ENCODE assay signal across 22 mouse cellular contexts in the genomic region with DNA sequence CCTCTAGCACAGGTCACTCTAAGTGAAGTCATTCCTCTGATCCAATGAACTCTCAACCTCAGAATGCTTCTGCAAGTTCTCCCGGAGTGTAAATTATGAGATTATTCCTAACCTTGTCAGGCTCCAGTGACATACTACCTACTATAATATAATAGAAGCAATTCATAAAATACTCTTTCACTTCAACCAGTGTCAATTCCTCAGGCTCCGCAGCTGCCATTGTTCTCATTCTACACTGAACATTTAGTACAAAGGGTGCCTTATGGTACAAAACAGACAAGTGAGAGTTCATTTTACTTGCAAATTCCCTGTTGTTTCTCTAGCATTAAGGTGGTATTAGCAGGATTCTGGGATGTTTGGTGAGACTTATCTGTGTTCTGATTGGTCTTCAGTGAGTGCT.
DNase-seq lines count a peak whose midpoint lies in the region; ATAC-seq and TF ChIP-seq lines count a peak whose summit lies in the region.
"Had no signal": no experiment of that assay in that cellular context is flagged by ENCODE, and none has a peak within 500 bp of the region (broad histone marks: within the 10 kb centered on the region; RNA-seq: fewer than 3 reads in every experiment).

No protein-coding gene starts in this region.

- H3K4me2 ChIP-seq in forebrain, embryonic 14.5 days (ENCODE audit: low read length), result no peak overlapping the region
- H3K4me2 ChIP-seq in neural tube, embryonic 12.5 days (replicated peaks), result no peak overlapping the region
- H3K4me2 ChIP-seq in neural tube, embryonic 15.5 days, result no peak overlapping the region
- no peak overlapping the region for H3K4me2 ChIP-seq in forebrain, embryonic 16.5 days (ENCODE audit: low read length)
- H3K4me2 ChIP-seq: heart, embryonic 12.5 days; hindbrain, embryonic 15.5 days had no signal

- no peak for TF ChIP-seq CTCF in cerebellum, adult 2 months (IDR thresholded peaks at IDR 0.05; ENCODE audit: borderline replicate concordance, insufficient read depth, low read depth, low read length)

- H3K9ac ChIP-seq in forebrain, embryonic 14.5 days (ENCODE audit: low read length), result no peak overlapping the region
- H3K9ac ChIP-seq in neural tube, embryonic 12.5 days, result no peak overlapping the region
- H3K9ac ChIP-seq in neural tube, embryonic 15.5 days (replicated peaks), result no peak overlapping the region
- no peak overlapping the region for H3K9ac ChIP-seq in forebrain, embryonic 16.5 days (replicated peaks; ENCODE audit: low read depth, low read length)
- H3K9ac ChIP-seq: heart, embryonic 12.5 days; hindbrain, embryonic 15.5 days had no signal

- no peak overlapping the region for H3K27ac ChIP-seq in forebrain, embryonic 14.5 days (ENCODE audit: low read depth, low read length)
- H3K27ac ChIP-seq in forebrain, embryonic 10.5 days, result no peak overlapping the region
- H3K27ac ChIP-seq in neural tube, embryonic 12.5 days, result no peak overlapping the region
- H3K27ac ChIP-seq in neural tube, embryonic 15.5 days (replicated peaks), result no peak overlapping the region
- H3K27ac ChIP-seq in forebrain, embryonic 16.5 days (ENCODE audit: low read length), result no peak overlapping the region
- H3K27ac ChIP-seq in cerebellum, adult 2 months (ENCODE audit: insufficient read depth, low read length), result no peak overlapping the region
- H3K27ac ChIP-seq: embryonic facial prominence, embryonic 10.5 days; gastrocnemius, adult 2 months; hindbrain, embryonic 10.5 days; hindbrain, embryonic 15.5 days had no signal

- H3K4me1 ChIP-seq in forebrain, embryonic 14.5 days (ENCODE audit: control insufficient read depth, insufficient read depth, low read length), result no peaks in the 10 kb centered on the region
- no peaks in the 10 kb centered on the region for H3K4me1 ChIP-seq in forebrain, embryonic 10.5 days
- no peaks in the 10 kb centered on the region for H3K4me1 ChIP-seq in neural tube, embryonic 12.5 days
- H3K4me1 ChIP-seq in neural tube, embryonic 15.5 days, result no peaks in the 10 kb centered on the region
- no peaks in the 10 kb centered on the region for H3K4me1 ChIP-seq in forebrain, embryonic 16.5 days (replicated peaks; ENCODE audit: control insufficient read depth, insufficient read depth, low read length)
- no peaks in the 10 kb centered on the region for H3K4me1 ChIP-seq in cerebellum, adult 2 months (ENCODE audit: control insufficient read depth, insufficient read depth, low read length)
- H3K4me1 ChIP-seq: embryonic facial prominence, embryonic 10.5 days; heart, embryonic 12.5 days; hindbrain, embryonic 10.5 days; hindbrain, embryonic 15.5 days had no signal

- H3K9me3 ChIP-seq in forebrain, embryonic 14.5 days (replicated peaks; ENCODE audit: control insufficient read depth, low read length), result no peaks in the 10 kb centered on the region
- H3K9me3 ChIP-seq in forebrain, embryonic 10.5 days, result no peaks in the 10 kb centered on the region
- H3K9me3 ChIP-seq in neural tube, embryonic 12.5 days, result no peaks in the 10 kb centered on the region
- H3K9me3 ChIP-seq in neural tube, embryonic 15.5 days (replicated peaks), result no peaks in the 10 kb centered on the region
- H3K9me3 ChIP-seq in forebrain, embryonic 16.5 days (ENCODE audit: control insufficient read depth, low read length), result no peaks in the 10 kb centered on the region
- H3K9me3 ChIP-seq: embryonic facial prominence, embryonic 10.5 days; heart, embryonic 12.5 days; hindbrain, embryonic 10.5 days; hindbrain, embryonic 15.5 days had no signal

- WGBS in forebrain, embryonic 14.5 days, result 31% methylated on average over 2 of the region's 2 CpGs
- 82% methylated on average over 2 of the region's 2 CpGs for WGBS in forebrain, embryonic 10.5 days
- 28% methylated on average over 2 of the region's 2 CpGs for WGBS in neural tube, embryonic 12.5 days
- WGBS in neural tube, embryonic 15.5 days, result 23% methylated on average over 2 of the region's 2 CpGs
- WGBS in forebrain, embryonic 16.5 days, result 29% methylated on average over 2 of the region's 2 CpGs
- WGBS in cerebellum, adult 2 months, result 27% methylated on average over 2 of the region's 2 CpGs

- H3K4me3 ChIP-seq in forebrain, embryonic 14.5 days (ENCODE audit: low read depth, low read length), result no peak overlapping the region
- no peak overlapping the region for H3K4me3 ChIP-seq in forebrain, embryonic 10.5 days
- no peak overlapping the region for H3K4me3 ChIP-seq in neural tube, embryonic 12.5 days
- H3K4me3 ChIP-seq in neural tube, embryonic 15.5 days (replicated peaks), result no peak overlapping the region
- H3K4me3 ChIP-seq in forebrain, embryonic 16.5 days (replicated peaks; ENCODE audit: low read length), result no peak overlapping the region
- H3K4me3 ChIP-seq in cerebellum, adult 2 months (replicated peaks; ENCODE audit: insufficient read depth, low read depth, low read length), result no peak overlapping the region
- H3K4me3 ChIP-seq: embryonic facial prominence, embryonic 10.5 days; gastrocnemius, adult 2 months; heart, embryonic 12.5 days; hindbrain, embryonic 10.5 days; hindbrain, embryonic 15.5 days had no signal

- H3K27me3 ChIP-seq in forebrain, embryonic 14.5 days (replicated peaks; ENCODE audit: control insufficient read depth, insufficient read depth, low read length), result no peaks in the 10 kb centered on the region
- no peaks in the 10 kb centered on the region for H3K27me3 ChIP-seq in forebrain, embryonic 10.5 days (ENCODE audit: poor library complexity, severe bottlenecking)
- H3K27me3 ChIP-seq in neural tube, embryonic 12.5 days (replicated peaks), result no peaks in the 10 kb centered on the region
- H3K27me3 ChIP-seq in neural tube, embryonic 15.5 days (replicated peaks), result no peaks in the 10 kb centered on the region
- H3K27me3 ChIP-seq in forebrain, embryonic 16.5 days (replicated peaks; ENCODE audit: control insufficient read depth, insufficient read depth, low read length), result no peaks in the 10 kb centered on the region
- H3K27me3 ChIP-seq in cerebellum, adult 2 months (ENCODE audit: control insufficient read depth, insufficient read depth, low read length), result no peaks in the 10 kb centered on the region
- H3K27me3 ChIP-seq: CH12.LX; heart, embryonic 12.5 days; hindbrain, embryonic 15.5 days; Patski had no signal

- TF ChIP-seq POLR2A in cerebellum, adult 2 months (IDR thresholded peaks at IDR 0.05; ENCODE audit: borderline replicate concordance, insufficient read depth, low read length), result no peak

- peak; percentile 19 for DNase-seq in forebrain, embryonic 14.5 days (ENCODE audit: low spot score)
- DNase-seq in forebrain, embryonic 10.5 days (ENCODE audit: extremely low spot score, low spot score), result no peak
- no peak for DNase-seq in left cerebral cortex, adult 18-20 months (ENCODE audit: low spot score in 2 of 2)
- DNase-seq in cerebellum, adult 2 months, result no peak
- DNase-seq: adrenal gland, postnatal 25 days; cerebellum, adult 11 months; cerebellum, adult 9-10 months; cerebellum, postnatal 25 days; gastrocnemius, adult 2 months; gastrocnemius, postnatal 25 days had no signal

- 0 out of 2 replicates have a peak, but pooled peaks have one; percentile 32 for ATAC-seq in forebrain, embryonic 14.5 days
- ATAC-seq in neural tube, embryonic 12.5 days (ENCODE audit: low FRiP score, low read depth), result peak; percentile 48; the same call in 1 of the 2 replicates
- no peak for ATAC-seq in neural tube, embryonic 15.5 days (ENCODE audit: low FRiP score)
- peak; percentile 52; the same call in 1 of the 2 replicates for ATAC-seq in forebrain, embryonic 16.5 days
- ATAC-seq: activated CD4-positive, CD25-positive, alpha-beta regulatory T cell, adult 4 months; inflammation-experienced regulatory T-cells, adult 6 months; intestine, postnatal 0 days; Patski had no signal

- H3K36me3 ChIP-seq in forebrain, embryonic 14.5 days (ENCODE audit: control insufficient read depth, insufficient read depth, low read length), result no peaks in the 10 kb centered on the region
- H3K36me3 ChIP-seq in forebrain, embryonic 10.5 days (replicated peaks), result no peaks in the 10 kb centered on the region
- H3K36me3 ChIP-seq in neural tube, embryonic 12.5 days, result no peaks in the 10 kb centered on the region
- no peaks in the 10 kb centered on the region for H3K36me3 ChIP-seq in neural tube, embryonic 15.5 days
- no peaks in the 10 kb centered on the region for H3K36me3 ChIP-seq in forebrain, embryonic 16.5 days (ENCODE audit: control insufficient read depth, insufficient read depth)
- H3K36me3 ChIP-seq: embryonic facial prominence, embryonic 10.5 days; heart, embryonic 12.5 days; hindbrain, embryonic 10.5 days; hindbrain, embryonic 15.5 days had no signal
